Mouse (Mus musculus) embryonic facial prominence, embryonic 14.5 days (tissue): ENCODE results near the gene Tmem179b. TPM values are rescaled to one million over a fixed set of nuclear protein-coding genes. Genes with fewer than 3 reads are reported as not detected.
"Not testable (repeated sequence)": the region's sequence is repeated elsewhere in the genome, so short reads cannot be mapped to it uniquely, and the experiment has no call there.

Experiments used
- ATAC-seq: fragments of 200-750 bp; cut with Nextera tagmentation; 2 replicates; pipeline ENCODE4 v1.8.0; 2017; ENCODE audit warnings: low read depth, moderate number of reproducible peaks, moderate TSS enrichment
- DNase-seq: peaks from one replicate; pipeline ENCODE4 v3.0.0-alpha.2; 2015; ENCODE audit warnings: low spot score
- H3K27ac ChIP-seq: fragments of 300-500 bp; sonication (generic); replicated peaks from 2 replicates; pipeline ENCODE4 v1.5.1; 2014; ENCODE audit warnings: low read depth, mild to moderate bottlenecking, low read length, moderate library complexity
- H3K27me3 ChIP-seq: fragments of 300-500 bp; sonication (generic); replicated peaks from 2 replicates; pipeline ENCODE4 v1.6.1; 2014; ENCODE audit warnings: low read length; ENCODE audit not compliant: control insufficient read depth, insufficient read depth
- H3K36me3 ChIP-seq: fragments of 300-500 bp; sonication (generic); 2 replicates; pipeline ENCODE4 v1.6.1; 2014; ENCODE audit warnings: low read length, mixed read lengths; ENCODE audit not compliant: control insufficient read depth, insufficient read depth
- H3K4me1 ChIP-seq: fragments of 300-500 bp; sonication (generic); 2 replicates; pipeline ENCODE4 v1.6.1; 2014; ENCODE audit warnings: antibody characterized with exemption, low read length; ENCODE audit not compliant: control insufficient read depth, insufficient read depth
- H3K4me2 ChIP-seq: fragments of 300-500 bp; sonication (generic); 2 replicates; pipeline ENCODE4 v1.6.1; 2014; ENCODE audit warnings: low read depth, mild to moderate bottlenecking, low read length, moderate library complexity, mixed read lengths
- H3K4me3 ChIP-seq: fragments of 300-500 bp; sonication (generic); 2 replicates; pipeline ENCODE4 v1.5.1; 2014; ENCODE audit warnings: low read depth, mild to moderate bottlenecking, low read length
- H3K9ac ChIP-seq: fragments of 300-500 bp; sonication (generic); 2 replicates; pipeline ENCODE4 v1.6.1; 2014; ENCODE audit warnings: low read depth, mild to moderate bottlenecking, low read length, moderate library complexity, mixed read lengths
- H3K9me3 ChIP-seq: fragments of 300-500 bp; sonication (generic); 2 replicates; pipeline ENCODE4 v1.6.1; 2016; ENCODE audit warnings: low read length; ENCODE audit not compliant: control insufficient read depth
- WGBS: fragments of 180-500 bp; shearing (Covaris S2); extraction: QIAGEN DNeasy Blood & Tissue Kit; methylation state at CpG from one replicate; pipeline ENCODE4 v1.1.7; 2014; 5-methylcytosine and 5-hydroxymethylcytosine counted together
- polyA plus RNA-seq: library from polyadenylated mRNA; unstranded; fragments of >200 nt; fragmentation: Nextera tagmentation; extraction: Ambion mirVana; gene quantifications from 2 replicates; pipeline ENCODE4 v1.2.1, GENCODE M21; 2014

Tmem179b gene
- polyA plus RNA-seq, 1 experiment from 2014 or later: 90.3 TPM

- Histone ChIP-seq H3K27me3 (no peaks in the 10 kb centered on the region), H3K27ac (no peak overlapping the region), H3K4me1 (0 out of 2 replicates have a peak, but pooled peaks cover 4% of the 10 kb centered on the region), H3K4me2 (no peak overlapping the region), H3K9me3 (no peaks in the 10 kb centered on the region), H3K4me3 (no peak overlapping the region), H3K9ac (no peak overlapping the region; the same call in 1 of the 2 replicates), H3K36me3 (peaks cover 21% of the 10 kb centered on the region)
- ATAC-seq: no peak
- no peak for DNase-seq
- WGBS: 70% methylated on average over 3 of the region's 3 CpGs
Observed at GRCm38 (mm10) chr19:8734334-8734733, 39.9 kb downstream of the Tmem179b start.

GRCm38 (mm10) chr19:8728335-8729099, 45.8 kb downstream of the Tmem179b start:
- H3K4me2 ChIP-seq, H3K27ac ChIP-seq, H3K9ac ChIP-seq, H3K4me3 ChIP-seq, ATAC-seq, H3K27me3 ChIP-seq, DNase-seq, H3K9me3 ChIP-seq: not testable (repeated sequence)
- peaks cover 13% of the 10 kb centered on the region; the same call in 1 of the 2 replicates for H3K4me1 ChIP-seq
- H3K36me3 ChIP-seq: peaks cover 29% of the 10 kb centered on the region
- WGBS: 44% methylated on average over 3 of the region's 3 CpGs

- Histone ChIP-seq H3K27me3 (no peaks in the 10 kb centered on the region), H3K4me2 (no peak overlapping the region), H3K36me3 (peaks cover 29% of the 10 kb centered on the region), H3K4me3 (no peak overlapping the region), H3K9ac (no peak overlapping the region), H3K4me1 (peaks cover 13% of the 10 kb centered on the region; the same call in 1 of the 2 replicates), H3K9me3 (no peaks in the 10 kb centered on the region), H3K27ac (no peak overlapping the region)
- ATAC-seq: no peak
- 20% methylated on average over 5 of the region's 5 CpGs for WGBS
- DNase-seq: no peak
Observed at GRCm38 (mm10) chr19:8727495-8728114, 46.7 kb downstream of the Tmem179b start.

- H3K36me3 ChIP-seq: peaks cover 29% of the 10 kb centered on the region
- 22% methylated on average over 3 of the region's 3 CpGs for whole genome bisulfite sequencing
- H3K9me3 ChIP-seq: no peaks in the 10 kb centered on the region
- H3K27ac ChIP-seq: no peak overlapping the region; the same call in 1 of the 2 replicates
- no peak overlapping the region for H3K4me2 ChIP-seq
- no peaks in the 10 kb centered on the region for H3K27me3 ChIP-seq
- H3K4me1 ChIP-seq: peaks cover 18% of the 10 kb centered on the region
- DNase-seq (no peak), ATAC-seq (no peak)
- H3K4me3 ChIP-seq: no peak overlapping the region
- H3K9ac ChIP-seq: no peak overlapping the region
Observed at GRCm38 (mm10) chr19:8726609-8727390, 47.5 kb downstream of the Tmem179b start.

GRCm38 (mm10) chr19:8725081-8725613, 49.1 kb downstream of the Tmem179b start:
- Histone ChIP-seq H3K4me1 (peaks cover 18% of the 10 kb centered on the region), H3K9me3 (no peaks in the 10 kb centered on the region), H3K9ac (peak overlapping the region; percentile 94), H3K4me3 (peak overlapping the region; percentile 68), H3K27me3 (no peaks in the 10 kb centered on the region), H3K4me2 (peak overlapping the region; percentile 86), H3K27ac (peak overlapping the region; percentile 88), H3K36me3 (peaks cover 29% of the 10 kb centered on the region)
- no peak for ATAC-seq
- no peak for DNase-seq
- WGBS: 40% methylated on average over 4 of the region's 4 CpGs

- Histone ChIP-seq H3K4me3 (peak overlapping the region; percentile 68), H3K4me1 (peaks cover 18% of the 10 kb centered on the region), H3K27ac (peak overlapping the region; percentile 88), H3K9ac (peak overlapping the region; percentile 94), H3K36me3 (peaks cover 29% of the 10 kb centered on the region), H3K4me2 (peak overlapping the region; percentile 86), H3K27me3 (no peaks in the 10 kb centered on the region), H3K9me3 (no peaks in the 10 kb centered on the region)
- WGBS: 6% methylated on average over 2 of the region's 2 CpGs
- ATAC-seq: no peak
- no peak for DNase-seq
Observed at GRCm38 (mm10) chr19:8724392-8724791, 49.9 kb downstream of the Tmem179b start.

GRCm38 (mm10) chr19:8723574-8724346, 50.5 kb downstream of the Tmem179b start:
- Histone ChIP-seq H3K4me1 (peaks cover 18% of the 10 kb centered on the region), H3K36me3 (peaks cover 29% of the 10 kb centered on the region), H3K27me3 (no peaks in the 10 kb centered on the region), H3K27ac (peak overlapping the region; percentile 88), H3K9ac (peak overlapping the region; percentile 94), H3K4me2 (peak overlapping the region; percentile 86), H3K9me3 (no peaks in the 10 kb centered on the region), H3K4me3 (peak overlapping the region; percentile 68)
- DNase-seq: no peak
- ATAC-seq: no peak
- WGBS: under 1% methylated on average over 20 of the region's 20 CpGs
